Mouse (Mus musculus): ENCODE results near the gene Slc15a5. TPM values are rescaled to one million over a fixed set of nuclear protein-coding genes. Genes with fewer than 3 reads are reported as not detected.

Gene Slc15a5
- polyA plus RNA-seq, 1 experiment from 2014 or later, result not detected

DNA sequence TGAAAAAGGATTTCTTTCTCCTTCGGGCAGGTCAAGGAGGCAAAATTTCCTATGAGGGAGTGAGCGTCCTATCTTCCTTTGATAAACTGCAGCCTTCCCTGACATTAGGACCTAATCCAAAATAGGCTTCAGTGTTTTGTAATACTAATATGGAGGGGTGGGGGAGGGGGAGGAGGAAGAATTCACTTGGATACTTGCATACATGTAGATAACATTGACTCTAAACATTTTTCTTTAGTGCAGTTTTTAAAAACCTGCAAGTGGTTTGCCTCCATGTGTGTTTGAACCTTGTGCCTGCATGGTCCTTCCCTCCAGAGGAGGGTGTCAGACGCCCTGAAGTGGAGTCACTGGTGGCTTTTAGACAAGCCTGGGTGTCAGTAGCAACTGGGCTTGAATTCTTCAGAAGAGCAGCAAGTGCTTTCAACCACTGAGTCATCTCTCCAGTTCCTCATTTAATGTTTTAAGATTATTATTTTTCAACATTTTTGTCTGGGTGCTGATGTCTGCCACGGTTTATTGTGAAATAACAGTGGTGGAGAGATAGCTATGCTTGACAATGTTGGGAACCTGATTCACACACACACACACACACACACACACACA, 8.1 kb downstream of the Slc15a5 start:
- ATAC-seq (no peak), DNase-seq (ENCODE audit: low spot score) (no peak)
- 35% methylated on average over 4 of the region's 4 CpGs for WGBS

DNA sequence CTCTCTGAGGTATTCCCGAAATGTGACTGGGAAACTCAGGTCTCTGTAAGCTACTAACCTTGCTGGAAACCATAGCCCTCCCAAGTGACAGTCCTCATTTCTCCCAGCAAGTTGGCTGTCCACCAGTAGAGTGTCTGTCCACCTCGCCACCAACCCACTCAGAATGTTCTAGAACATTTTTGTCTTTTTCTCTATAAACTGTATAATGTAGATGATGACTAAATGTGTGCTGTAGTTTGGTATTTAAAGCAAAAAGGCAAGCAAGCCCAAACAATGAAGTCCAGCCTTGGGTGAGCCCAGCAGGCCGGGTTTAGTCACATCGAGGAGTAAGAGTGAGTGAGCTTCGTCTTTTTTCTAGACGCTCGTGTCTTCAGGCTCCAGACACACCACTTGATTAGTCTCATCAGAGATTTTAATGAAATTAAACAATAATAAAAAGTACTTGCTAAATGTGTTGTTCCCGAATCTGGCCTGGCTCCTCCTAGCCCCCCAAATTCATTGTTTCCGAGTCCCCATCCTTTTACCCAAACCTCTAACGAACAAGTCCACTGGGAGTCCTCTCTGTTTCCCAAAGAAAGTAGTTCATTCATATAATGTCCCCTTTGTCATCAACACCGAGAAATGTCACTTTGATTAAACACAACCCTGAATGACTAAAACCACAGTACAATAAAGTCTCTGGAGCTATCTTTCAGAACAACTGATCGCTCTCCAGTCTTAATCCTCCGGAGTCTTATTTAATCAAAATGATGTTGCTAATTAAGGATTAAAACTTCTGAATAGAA, 8.8 kb downstream of the Slc15a5 start:
- no peak for DNase-seq (ENCODE audit: low spot score)

More for the DNA sequence above, 8.1 kb downstream of the Slc15a5 start:
- no peak overlapping the region for H3K9ac ChIP-seq (ENCODE audit: low read length)
- no peaks in the 10 kb centered on the region for H3K4me1 ChIP-seq (ENCODE audit: control insufficient read depth, insufficient read depth, low read length)
- H3K9me3 ChIP-seq (replicated peaks; ENCODE audit: control insufficient read depth, low read length), result no peaks in the 10 kb centered on the region
- H3K4me2 ChIP-seq (ENCODE audit: low read length), result no peak overlapping the region
- H3K27ac ChIP-seq (ENCODE audit: low read depth, low read length), result no peak overlapping the region
- H3K36me3 ChIP-seq (ENCODE audit: control insufficient read depth, insufficient read depth, low read length), result no peaks in the 10 kb centered on the region
- H3K4me3 ChIP-seq (ENCODE audit: low read depth, low read length), result no peak overlapping the region
- no peaks in the 10 kb centered on the region for H3K27me3 ChIP-seq (replicated peaks; ENCODE audit: control insufficient read depth, insufficient read depth, low read length)

DNA sequence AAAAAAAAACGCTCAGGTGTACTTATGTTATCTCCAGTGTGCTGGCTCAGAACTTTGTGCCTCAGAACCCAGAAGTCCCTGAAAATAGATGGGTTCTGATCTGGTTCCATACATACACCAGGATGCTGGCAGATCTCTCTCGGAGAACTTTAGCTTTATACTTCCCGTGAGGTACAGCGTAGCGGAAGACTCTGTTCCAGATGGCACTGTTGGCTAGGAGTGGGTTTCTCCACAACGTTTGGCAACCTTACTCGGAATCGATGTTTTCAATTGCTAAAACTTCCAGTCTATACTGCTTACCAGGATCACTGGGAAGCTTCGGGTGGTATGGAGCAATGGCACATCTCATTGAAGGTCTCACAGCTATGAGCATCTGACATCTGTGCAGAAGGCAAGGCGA, 9.8 kb downstream of the Slc15a5 start:
- H3K9me3 ChIP-seq (replicated peaks; ENCODE audit: control insufficient read depth, low read length), result no peaks in the 10 kb centered on the region
- DNase-seq (ENCODE audit: low spot score) (peak; percentile 61), ATAC-seq (peak; percentile 18; the same call in 1 of the 2 replicates)
- H3K36me3 ChIP-seq (ENCODE audit: control insufficient read depth, insufficient read depth, low read length), result no peaks in the 10 kb centered on the region
- no peak overlapping the region for H3K4me3 ChIP-seq (ENCODE audit: low read depth, low read length)
- WGBS, result 86% methylated on average over 10 of the region's 10 CpGs
- no peak overlapping the region for H3K9ac ChIP-seq (ENCODE audit: low read length)
- H3K27me3 ChIP-seq (replicated peaks; ENCODE audit: control insufficient read depth, insufficient read depth, low read length), result no peaks in the 10 kb centered on the region
- H3K4me2 ChIP-seq (ENCODE audit: low read length), result no peak overlapping the region
- H3K4me1 ChIP-seq (ENCODE audit: control insufficient read depth, insufficient read depth, low read length), result no peaks in the 10 kb centered on the region
- no peak overlapping the region for H3K27ac ChIP-seq (ENCODE audit: low read depth, low read length)

More for the DNA sequence above, 8.8 kb downstream of the Slc15a5 start:
- no peak overlapping the region for H3K4me2 ChIP-seq (ENCODE audit: low read length)
- WGBS, result 30% methylated on average over 13 of the region's 13 CpGs
- H3K27ac ChIP-seq (ENCODE audit: low read depth, low read length), result no peak overlapping the region
- H3K4me3 ChIP-seq (ENCODE audit: low read depth, low read length), result no peak overlapping the region
- no peaks in the 10 kb centered on the region for H3K36me3 ChIP-seq (ENCODE audit: control insufficient read depth, insufficient read depth, low read length)
- no peaks in the 10 kb centered on the region for H3K4me1 ChIP-seq (ENCODE audit: control insufficient read depth, insufficient read depth, low read length)
- H3K9me3 ChIP-seq (replicated peaks; ENCODE audit: control insufficient read depth, low read length), result no peaks in the 10 kb centered on the region
- no peak overlapping the region for H3K9ac ChIP-seq (ENCODE audit: low read length)
- ATAC-seq, result no peak
- no peaks in the 10 kb centered on the region for H3K27me3 ChIP-seq (replicated peaks; ENCODE audit: control insufficient read depth, insufficient read depth, low read length)

DNA sequence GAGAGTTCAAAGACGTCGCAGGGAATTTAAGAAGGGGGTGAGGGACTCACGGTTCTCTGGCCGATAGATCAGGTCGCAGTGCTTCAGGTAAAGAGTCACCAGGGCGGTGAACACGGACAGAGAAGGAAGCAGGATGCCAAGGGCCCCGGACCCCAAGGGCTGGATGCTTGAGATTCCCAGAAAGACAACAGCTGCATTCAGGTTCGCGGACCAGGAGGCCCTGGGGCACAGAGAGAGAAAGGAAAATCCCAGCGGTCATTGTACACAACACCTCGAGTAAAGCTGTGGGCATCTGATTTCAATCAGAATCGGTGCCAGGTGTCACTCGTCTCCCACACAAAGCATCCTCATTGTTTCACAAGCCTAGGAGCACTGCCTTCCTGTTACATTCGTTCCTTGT, 24.1 kb downstream of the Slc15a5 start:
- Histone ChIP-seq H3K4me3 (ENCODE audit: low read depth, low read length) (no peak overlapping the region), H3K9ac (ENCODE audit: low read length) (no peak overlapping the region), H3K27me3 (replicated peaks; ENCODE audit: control insufficient read depth, insufficient read depth, low read length) (no peaks in the 10 kb centered on the region), H3K4me1 (ENCODE audit: control insufficient read depth, insufficient read depth, low read length) (no peaks in the 10 kb centered on the region), H3K36me3 (ENCODE audit: control insufficient read depth, insufficient read depth, low read length) (no peaks in the 10 kb centered on the region), H3K4me2 (ENCODE audit: low read length) (no peak overlapping the region), H3K9me3 (replicated peaks; ENCODE audit: control insufficient read depth, low read length) (no peaks in the 10 kb centered on the region), H3K27ac (ENCODE audit: low read depth, low read length) (no peak overlapping the region)
- ATAC-seq (no peak), DNase-seq (ENCODE audit: low spot score) (no peak)
- 29% methylated on average over 15 of the region's 15 CpGs for WGBS

DNA sequence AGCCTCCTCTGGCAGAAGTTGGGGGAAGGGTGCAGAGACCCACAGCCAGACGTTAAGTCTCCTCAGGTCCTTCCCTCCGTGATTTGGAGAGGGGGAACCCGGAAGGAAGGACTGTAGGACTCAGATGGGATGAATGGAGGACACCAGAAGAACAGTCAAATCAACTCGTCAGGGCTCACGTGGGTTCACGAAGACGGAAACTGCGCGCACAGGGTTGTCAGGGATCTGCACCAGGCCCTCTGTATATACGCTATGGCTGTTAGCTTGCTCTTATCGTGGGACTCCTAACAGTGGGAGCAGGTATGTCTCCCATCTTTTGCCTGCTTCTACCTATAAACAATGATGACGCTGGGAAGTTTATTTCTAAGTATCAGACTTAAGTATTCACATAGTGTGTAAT, 24.8 kb downstream of the Slc15a5 start:
- Histone ChIP-seq H3K4me3 (ENCODE audit: low read depth, low read length) (no peak overlapping the region), H3K27me3 (replicated peaks; ENCODE audit: control insufficient read depth, insufficient read depth, low read length) (no peaks in the 10 kb centered on the region), H3K9me3 (replicated peaks; ENCODE audit: control insufficient read depth, low read length) (no peaks in the 10 kb centered on the region), H3K4me2 (ENCODE audit: low read length) (no peak overlapping the region), H3K4me1 (ENCODE audit: control insufficient read depth, insufficient read depth, low read length) (no peaks in the 10 kb centered on the region), H3K27ac (ENCODE audit: low read depth, low read length) (no peak overlapping the region), H3K9ac (ENCODE audit: low read length) (no peak overlapping the region), H3K36me3 (ENCODE audit: control insufficient read depth, insufficient read depth, low read length) (no peaks in the 10 kb centered on the region)
- no peak for ATAC-seq
- 90% methylated on average over 12 of the region's 12 CpGs for WGBS
- DNase-seq (ENCODE audit: low spot score), result no peak

DNA sequence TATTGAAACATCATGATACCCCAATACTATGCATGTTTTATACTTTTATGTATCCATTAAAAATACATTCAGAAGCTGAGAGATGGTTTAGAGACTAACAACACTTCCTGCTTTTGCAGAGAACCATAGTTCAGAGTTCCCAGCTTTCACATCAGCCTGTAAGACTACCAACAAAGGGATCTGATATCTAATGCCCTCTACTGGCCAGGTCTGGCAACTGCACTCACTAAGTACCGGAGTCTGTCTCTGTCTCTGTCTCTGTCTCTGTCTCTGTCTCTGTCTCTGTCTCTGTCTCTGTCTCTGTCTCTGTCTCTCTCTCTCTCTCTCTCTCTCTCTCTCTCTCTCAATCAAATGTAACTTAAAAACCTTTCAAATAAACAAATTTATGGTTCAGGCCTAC, 25.6 kb downstream of the Slc15a5 start:
- no peak overlapping the region for H3K27ac ChIP-seq (ENCODE audit: low read depth, low read length)
- peak; percentile 24 for DNase-seq (ENCODE audit: low spot score)
- no peaks in the 10 kb centered on the region for H3K36me3 ChIP-seq (ENCODE audit: control insufficient read depth, insufficient read depth, low read length)
- ATAC-seq, result no peak
- no peaks in the 10 kb centered on the region for H3K4me1 ChIP-seq (ENCODE audit: control insufficient read depth, insufficient read depth, low read length)
- no peak overlapping the region for H3K4me2 ChIP-seq (ENCODE audit: low read length)
- H3K4me3 ChIP-seq (ENCODE audit: low read depth, low read length), result no peak overlapping the region
- no peaks in the 10 kb centered on the region for H3K9me3 ChIP-seq (replicated peaks; ENCODE audit: control insufficient read depth, low read length)
- no peak overlapping the region for H3K9ac ChIP-seq (ENCODE audit: low read length)
- WGBS, result 50% methylated on average over 1 of the region's 1 CpGs
- no peaks in the 10 kb centered on the region for H3K27me3 ChIP-seq (replicated peaks; ENCODE audit: control insufficient read depth, insufficient read depth, low read length)

DNA sequence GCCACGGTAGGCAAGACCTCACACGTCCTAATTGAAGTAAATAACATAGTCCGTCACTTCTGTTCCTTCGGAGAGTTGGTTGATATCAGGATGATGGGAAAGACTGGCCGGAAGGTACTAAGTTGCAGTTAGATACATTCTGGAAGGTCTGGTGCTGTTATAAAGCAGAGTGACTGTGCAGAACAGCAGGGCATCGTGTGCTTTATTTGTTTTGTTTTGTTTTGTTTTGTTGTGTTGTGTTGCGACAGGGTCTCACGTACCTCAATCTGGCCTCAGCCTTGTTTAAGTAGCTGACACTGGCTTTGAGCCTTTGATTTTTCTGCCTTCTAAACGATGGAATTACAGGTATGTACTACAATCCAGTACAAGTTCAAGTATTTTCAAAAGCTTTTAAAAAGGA, 26.0 kb downstream of the Slc15a5 start:
- no peaks in the 10 kb centered on the region for H3K36me3 ChIP-seq (ENCODE audit: control insufficient read depth, insufficient read depth, low read length)

DNA sequence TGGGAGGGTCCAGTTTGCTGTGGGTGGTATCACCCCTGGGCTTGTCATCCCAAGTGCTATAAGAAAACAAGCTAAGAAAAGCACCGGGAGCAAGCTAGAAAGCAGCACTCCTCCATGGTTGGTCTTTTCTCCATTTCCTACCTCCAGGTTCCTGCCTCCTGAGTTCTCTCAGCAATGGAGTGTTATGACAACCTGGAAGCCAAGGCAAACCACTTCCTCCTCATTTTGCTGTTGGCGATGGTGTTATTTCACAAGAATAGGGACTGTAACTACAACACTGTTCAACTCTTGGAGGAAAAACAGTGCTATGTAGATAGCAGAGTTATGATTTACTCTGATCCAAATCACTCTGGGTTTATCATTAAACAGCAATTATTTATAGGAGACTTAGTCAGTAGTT, 34.4 kb downstream of the Slc15a5 start:
- H3K27ac ChIP-seq (ENCODE audit: low read depth, low read length), result no peak overlapping the region
- DNase-seq (ENCODE audit: low spot score) (no peak), ATAC-seq (no peak)
- no peaks in the 10 kb centered on the region for H3K9me3 ChIP-seq (replicated peaks; ENCODE audit: control insufficient read depth, low read length)
- no peaks in the 10 kb centered on the region for H3K36me3 ChIP-seq (ENCODE audit: control insufficient read depth, insufficient read depth, low read length)
- H3K4me2 ChIP-seq (ENCODE audit: low read length), result no peak overlapping the region
- H3K27me3 ChIP-seq (replicated peaks; ENCODE audit: control insufficient read depth, insufficient read depth, low read length), result no peaks in the 10 kb centered on the region
- no peaks in the 10 kb centered on the region for H3K4me1 ChIP-seq (ENCODE audit: control insufficient read depth, insufficient read depth, low read length)
- H3K4me3 ChIP-seq (ENCODE audit: low read depth, low read length), result no peak overlapping the region
- no peak overlapping the region for H3K9ac ChIP-seq (ENCODE audit: low read length)
- WGBS, result 97% methylated on average over 2 of the region's 2 CpGs

More for the DNA sequence above, 26.0 kb downstream of the Slc15a5 start:
- no peaks in the 10 kb centered on the region for H3K9me3 ChIP-seq (replicated peaks; ENCODE audit: control insufficient read depth, low read length)
- no peaks in the 10 kb centered on the region for H3K4me1 ChIP-seq (ENCODE audit: control insufficient read depth, insufficient read depth, low read length)
- 87% methylated on average over 9 of the region's 9 CpGs for WGBS
- H3K4me3 ChIP-seq (ENCODE audit: low read depth, low read length), result no peak overlapping the region
- DNase-seq (ENCODE audit: low spot score), result no peak
- no peaks in the 10 kb centered on the region for H3K27me3 ChIP-seq (replicated peaks; ENCODE audit: control insufficient read depth, insufficient read depth, low read length)
- H3K27ac ChIP-seq (ENCODE audit: low read depth, low read length), result no peak overlapping the region
- no peak overlapping the region for H3K4me2 ChIP-seq (ENCODE audit: low read length)
- no peak for ATAC-seq
- H3K9ac ChIP-seq (ENCODE audit: low read length), result no peak overlapping the region

DNA sequence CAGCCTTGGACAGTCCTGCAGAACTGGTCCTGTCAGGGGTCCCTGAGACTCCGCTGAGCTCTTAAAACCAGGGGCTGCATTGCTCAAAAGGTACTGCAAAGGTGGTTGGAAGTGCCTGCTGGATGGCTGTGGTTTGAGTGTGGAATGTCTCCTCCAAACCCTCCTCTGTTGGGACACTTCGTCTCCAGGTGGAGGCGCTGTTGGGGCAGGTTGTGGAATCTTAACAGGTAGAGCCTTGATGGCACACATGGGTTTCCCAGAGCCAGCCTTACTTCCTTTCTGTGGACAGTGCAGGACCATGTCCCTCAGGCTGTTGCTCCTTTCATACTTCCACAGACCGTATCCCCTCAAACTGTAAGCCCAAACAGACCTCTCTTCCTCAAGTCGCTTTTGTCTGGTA, 36.8 kb downstream of the Slc15a5 start:
- Histone ChIP-seq H3K4me3 (ENCODE audit: low read depth, low read length) (no peak overlapping the region), H3K9me3 (replicated peaks; ENCODE audit: control insufficient read depth, low read length) (0 out of 2 replicates have a peak, but pooled peaks cover 2% of the 10 kb centered on the region), H3K27me3 (replicated peaks; ENCODE audit: control insufficient read depth, insufficient read depth, low read length) (no peaks in the 10 kb centered on the region), H3K4me2 (ENCODE audit: low read length) (no peak overlapping the region), H3K36me3 (ENCODE audit: control insufficient read depth, insufficient read depth, low read length) (no peaks in the 10 kb centered on the region), H3K4me1 (ENCODE audit: control insufficient read depth, insufficient read depth, low read length) (no peaks in the 10 kb centered on the region), H3K9ac (ENCODE audit: low read length) (no peak overlapping the region), H3K27ac (ENCODE audit: low read depth, low read length) (no peak overlapping the region)
- DNase-seq (ENCODE audit: low spot score) (no peak), ATAC-seq (no peak)
- 91% methylated on average over 5 of the region's 5 CpGs for WGBS
